Mouse (Mus musculus): ENCODE results near the gene Htra3.

GRCm38 (mm10) chr5:35702582-35703140 lies 23.1 kb upstream of the Htra3 start:
- TF ChIP-seq HCFC1 (IDR thresholded peaks at IDR 0.05; ENCODE audit: borderline replicate concordance, insufficient read depth, low read length) = no peak
- no peak for TF ChIP-seq MAFK (IDR thresholded peaks at IDR 0.05; ENCODE audit: insufficient read depth, low read depth, low read length)
- no peak for TF ChIP-seq ZNF384 (IDR thresholded peaks at IDR 0.05; ENCODE audit: low read depth, low read length)
- no peak for TF ChIP-seq CHD2 (IDR thresholded peaks at IDR 0.05; ENCODE audit: low read depth, low read length)
